Mouse (Mus musculus) adrenal gland, adult 8-10 months (tissue): ENCODE results near the gene Abca4. TPM values are rescaled to one million over a fixed set of nuclear protein-coding genes. Genes with fewer than 3 reads are reported as not detected.

Experiments
- DNase-seq: peaks from one replicate; pipeline ENCODE4 v3.0.0; 2022
- total RNA-seq, 4 experiments: library from RNA; stranded (reverse); gene quantifications; 2 replicates each; pipeline ENCODE4 v1.2.4; 2022

Gene Abca4
- total RNA-seq, 4 experiments from 2014 or later, result 1.3 to 14.0 (median 2.5) TPM

- no peak for DNase-seq
Measured at GRCm38 (mm10) chr3:122109461-122109860, 65.2 kb downstream of the Abca4 start.

GRCm38 (mm10) chr3:122111141-122111981, 67.1 kb downstream of the Abca4 start:
- no peak for DNase-seq

GRCm38 (mm10) chr3:122118651-122119214, 74.5 kb downstream of the Abca4 start:
- no peak for DNase-seq

GRCm38 (mm10) chr3:122119733-122120132, 75.5 kb downstream of the Abca4 start:
- no peak for DNase-seq

GRCm38 (mm10) chr3:122120217-122120616, 76.0 kb downstream of the Abca4 start:
- peak; percentile 48 for DNase-seq

- DNase-seq, result peak; percentile 91
Measured at GRCm38 (mm10) chr3:122122127-122122663, 78.0 kb downstream of the Abca4 start.

GRCm38 (mm10) chr3:122122838-122123237, 78.6 kb downstream of the Abca4 start:
- no peak for DNase-seq

- DNase-seq, result no peak
Measured at GRCm38 (mm10) chr3:122128999-122129493, 84.8 kb downstream of the Abca4 start.

GRCm38 (mm10) chr3:122130771-122131170, 86.5 kb downstream of the Abca4 start:
- DNase-seq, result peak; percentile 58

GRCm38 (mm10) chr3:122131633-122132032, 87.4 kb downstream of the Abca4 start:
- DNase-seq, result no peak

GRCm38 (mm10) chr3:122133255-122133654, 89.0 kb downstream of the Abca4 start:
- no peak for DNase-seq

- DNase-seq, result no peak
Measured at GRCm38 (mm10) chr3:122133840-122134239, 89.6 kb downstream of the Abca4 start.

- DNase-seq, result peak; percentile 43
Measured at GRCm38 (mm10) chr3:122140589-122141400, 96.6 kb downstream of the Abca4 start.

GRCm38 (mm10) chr3:122142256-122142922, 98.1 kb downstream of the Abca4 start:
- no peak for DNase-seq

- no peak for DNase-seq
Measured at GRCm38 (mm10) chr3:122143432-122143831, 99.2 kb downstream of the Abca4 start.

GRCm38 (mm10) chr3:122145430-122145829, 101.2 kb downstream of the Abca4 start:
- no peak for DNase-seq

- no peak for DNase-seq
Measured at GRCm38 (mm10) chr3:122150836-122151235, 106.6 kb downstream of the Abca4 start.

- DNase-seq, result no peak
Measured at GRCm38 (mm10) chr3:122152431-122152830, 108.2 kb downstream of the Abca4 start.

- no peak for DNase-seq
Measured at GRCm38 (mm10) chr3:122154080-122154479, 109.8 kb downstream of the Abca4 start.

- DNase-seq, result peak; percentile 12
Measured at GRCm38 (mm10) chr3:122159447-122159846, 115.2 kb downstream of the Abca4 start.

- DNase-seq, result peak; percentile 70
Measured at GRCm38 (mm10) chr3:122169616-122170178, 125.5 kb downstream of the Abca4 start.
